Mouse (Mus musculus) limb, embryonic 14.5 days (tissue): ENCODE measurements around the gene Vmn1r152. TPM values are rescaled to one million over a fixed set of nuclear protein-coding genes. Genes with fewer than 3 reads are reported as not detected.
"Not testable (repeated sequence)": the region's sequence is repeated elsewhere in the genome, so short reads cannot be mapped to it uniquely, and the experiment has no call there.

Experiments
- ATAC-seq: fragments of 200-750 bp; cut with Nextera tagmentation; 2 replicates; pipeline ENCODE4 v1.8.0; 2017; ENCODE audit warnings: low read depth, moderate number of reproducible peaks, moderate TSS enrichment; ENCODE audit not compliant: low FRiP score
- DNase-seq: peaks from one replicate; pipeline ENCODE4 v3.0.0-alpha.2; 2015; ENCODE audit warnings: low spot score
- H3K27ac ChIP-seq: fragments of 300-500 bp; sonication (generic); replicated peaks from 2 replicates; pipeline ENCODE4 v1.5.1; 2014; ENCODE audit warnings: low read depth, mild to moderate bottlenecking, low read length, moderate library complexity, mixed read lengths
- H3K27me3 ChIP-seq: fragments of 300-500 bp; sonication (generic); 2 replicates; pipeline ENCODE4 v1.6.1; 2014; ENCODE audit warnings: low read length, mixed read lengths; ENCODE audit not compliant: control insufficient read depth, insufficient read depth
- H3K36me3 ChIP-seq: fragments of 300-500 bp; sonication (generic); 2 replicates; pipeline ENCODE4 v1.6.1; 2014; ENCODE audit warnings: mild to moderate bottlenecking, low read length, moderate library complexity, mixed read lengths; ENCODE audit not compliant: control insufficient read depth, insufficient read depth
- H3K4me1 ChIP-seq: fragments of 300-500 bp; sonication (generic); 2 replicates; pipeline ENCODE4 v1.6.1; 2014; ENCODE audit warnings: antibody characterized with exemption, low read length, mixed read lengths; ENCODE audit not compliant: control insufficient read depth, insufficient read depth
- H3K4me2 ChIP-seq: fragments of 300-500 bp; sonication (generic); replicated peaks from 2 replicates; pipeline ENCODE4 v1.6.1; 2014; ENCODE audit warnings: low read depth, mild to moderate bottlenecking, low read length, moderate library complexity; ENCODE audit not compliant: severe bottlenecking
- H3K4me3 ChIP-seq: fragments of 300-500 bp; sonication (generic); replicated peaks from 2 replicates; pipeline ENCODE4 v1.5.1; 2014; ENCODE audit warnings: low read length
- H3K9ac ChIP-seq: fragments of 300-500 bp; sonication (generic); 2 replicates; pipeline ENCODE4 v1.6.1; 2014; ENCODE audit warnings: mild to moderate bottlenecking, low read depth, low read length, moderate library complexity; ENCODE audit not compliant: severe bottlenecking
- H3K9me3 ChIP-seq: fragments of 300-500 bp; sonication (generic); 2 replicates; pipeline ENCODE4 v1.6.1; 2016; ENCODE audit warnings: low read length; ENCODE audit not compliant: control insufficient read depth
- WGBS: fragments of 180-500 bp; shearing (Covaris S2); extraction: QIAGEN DNeasy Blood & Tissue Kit; methylation state at CpG from one replicate; pipeline ENCODE4 v1.1.7; 2014; 5-methylcytosine and 5-hydroxymethylcytosine counted together
- polyA plus RNA-seq, 2 experiments: library from polyadenylated mRNA; depleted of rRNA in 1 of 2; stranded (reverse) in 1 of 2; unstranded in 1 of 2; fragments of >200 nt; fragmentation: Nextera tagmentation in 1 of 2; extraction: Ambion mirVana in 1 of 2; gene quantifications; 2 replicates each; pipeline versions ENCODE4 v1.2.1 to v1.2.3; 2012 to 2014

The Vmn1r152 gene
- not detected in 2 replicates for polyA plus RNA-seq (2012; rRNA removed)
- not detected in 2 replicates for polyA plus RNA-seq (2014; fragmentation: Nextera tagmentation; extraction: Ambion mirVana)

- not testable (repeated sequence) for H3K27me3 ChIP-seq, H3K4me2 ChIP-seq, H3K4me1 ChIP-seq, H3K9ac ChIP-seq, H3K4me3 ChIP-seq, DNase-seq, H3K27ac ChIP-seq, ATAC-seq, H3K9me3 ChIP-seq, H3K36me3 ChIP-seq
- WGBS = no CpG with 5 or more reads among the region's 3 CpGs
Measured at GRCm38 (mm10) chr7:22522667-22523066, at the start of gene Vmn1r152. Vmn1r152 (plus strand) TSS chr7:22522967.

- H3K9ac ChIP-seq, H3K36me3 ChIP-seq, DNase-seq, H3K4me3 ChIP-seq, H3K27me3 ChIP-seq, H3K9me3 ChIP-seq, H3K4me2 ChIP-seq, H3K27ac ChIP-seq, ATAC-seq, H3K4me1 ChIP-seq: not testable (repeated sequence)
- WGBS = 39% methylated on average over 1 of the region's 3 CpGs
Measured at GRCm38 (mm10) chr7:22499578-22499977, 23.2 kb upstream of the Vmn1r152 start, which contains the start of gene Vmn1r151. Vmn1r151 (minus strand) TSS chr7:22499678.

- WGBS = no CpG with 5 or more reads among the region's 1 CpGs
- H3K9ac ChIP-seq, H3K27ac ChIP-seq, H3K4me1 ChIP-seq, H3K4me2 ChIP-seq, H3K4me3 ChIP-seq, DNase-seq, H3K36me3 ChIP-seq, ATAC-seq, H3K9me3 ChIP-seq, H3K27me3 ChIP-seq: not testable (repeated sequence)
Measured at GRCm38 (mm10) chr7:22534787-22535186, 12.0 kb downstream of the Vmn1r152 start, which contains the start of gene Gm8677. Gm8677 (minus strand) TSS chr7:22534887.

GRCm38 (mm10) chr7:22565243-22565642 is 42.5 kb downstream of the Vmn1r152 start, which contains the start of gene Gm4201:
Gm4201 (minus strand) TSS chr7:22565343.
- not testable (repeated sequence) for H3K9me3 ChIP-seq, DNase-seq, H3K27ac ChIP-seq, H3K27me3 ChIP-seq, H3K36me3 ChIP-seq, H3K4me1 ChIP-seq, ATAC-seq, H3K4me2 ChIP-seq, H3K4me3 ChIP-seq, H3K9ac ChIP-seq
- no CpG with 5 or more reads among the region's 3 CpGs for WGBS

Other genes starting within 250 kb of the Vmn1r152 start
- not detected in 2 replicates for gene Gm4187, start 193.2 kb upstream of the Vmn1r152 start, polyA plus RNA-seq (2012; rRNA removed)
- not detected in 2 replicates for gene Gm4187, start 193.2 kb upstream of the Vmn1r152 start, polyA plus RNA-seq (2014; fragmentation: Nextera tagmentation; extraction: Ambion mirVana)
- gene Gm8660, start 151.9 kb upstream of the Vmn1r152 start, polyA plus RNA-seq (2012; rRNA removed) = not detected in 2 replicates
- gene Gm8660, start 151.9 kb upstream of the Vmn1r152 start, polyA plus RNA-seq (2014; fragmentation: Nextera tagmentation; extraction: Ambion mirVana) = not detected in 2 replicates
- not detected in 2 replicates for gene Vmn1r148, start 109.4 kb upstream of the Vmn1r152 start, polyA plus RNA-seq (2012; rRNA removed)
- gene Vmn1r148, start 109.4 kb upstream of the Vmn1r152 start, polyA plus RNA-seq (2014; fragmentation: Nextera tagmentation; extraction: Ambion mirVana) = not detected in 2 replicates
- gene Vmn1r149, start 84.7 kb upstream of the Vmn1r152 start, polyA plus RNA-seq (2012; rRNA removed) = not detected in 2 replicates
- not detected in 2 replicates for gene Vmn1r149, start 84.7 kb upstream of the Vmn1r152 start, polyA plus RNA-seq (2014; fragmentation: Nextera tagmentation; extraction: Ambion mirVana)
- not detected in 2 replicates for gene Gm10665, start 58.9 kb upstream of the Vmn1r152 start, polyA plus RNA-seq (2012; rRNA removed)
- gene Gm10665, start 58.9 kb upstream of the Vmn1r152 start, polyA plus RNA-seq (2014; fragmentation: Nextera tagmentation; extraction: Ambion mirVana) = not detected in 2 replicates
- not detected in 2 replicates for gene Vmn1r151, start 23.3 kb upstream of the Vmn1r152 start, polyA plus RNA-seq (2012; rRNA removed)
- gene Vmn1r151, start 23.3 kb upstream of the Vmn1r152 start, polyA plus RNA-seq (2014; fragmentation: Nextera tagmentation; extraction: Ambion mirVana) = not detected in 2 replicates
- gene Gm8677, start 11.9 kb downstream of the Vmn1r152 start, polyA plus RNA-seq (2012; rRNA removed) = not detected in 2 replicates
- not detected in 2 replicates for gene Gm8677, start 11.9 kb downstream of the Vmn1r152 start, polyA plus RNA-seq (2014; fragmentation: Nextera tagmentation; extraction: Ambion mirVana)
- not detected in 2 replicates for gene Gm4201, start 42.4 kb downstream of the Vmn1r152 start, polyA plus RNA-seq (2012; rRNA removed)
- gene Gm4201, start 42.4 kb downstream of the Vmn1r152 start, polyA plus RNA-seq (2014; fragmentation: Nextera tagmentation; extraction: Ambion mirVana) = not detected in 2 replicates
- gene Gm4565, start 65.2 kb downstream of the Vmn1r152 start, polyA plus RNA-seq (2012; rRNA removed) = not detected in 2 replicates
- gene Gm4565, start 65.2 kb downstream of the Vmn1r152 start, polyA plus RNA-seq (2014; fragmentation: Nextera tagmentation; extraction: Ambion mirVana) = not detected in 2 replicates
- not detected in 2 replicates for gene Vmn1r155, start 135.1 kb downstream of the Vmn1r152 start, polyA plus RNA-seq (2012; rRNA removed)
- not detected in 2 replicates for gene Vmn1r155, start 135.1 kb downstream of the Vmn1r152 start, polyA plus RNA-seq (2014; fragmentation: Nextera tagmentation; extraction: Ambion mirVana)
- gene Gm8693, start 169.3 kb downstream of the Vmn1r152 start, polyA plus RNA-seq (2012; rRNA removed) = not detected in 2 replicates
- gene Gm8693, start 169.3 kb downstream of the Vmn1r152 start, polyA plus RNA-seq (2014; fragmentation: Nextera tagmentation; extraction: Ambion mirVana) = not detected in 2 replicates
- gene Gm4567, start 196.7 kb downstream of the Vmn1r152 start, polyA plus RNA-seq (2012; rRNA removed) = not detected in 2 replicates
- gene Gm4567, start 196.7 kb downstream of the Vmn1r152 start, polyA plus RNA-seq (2014; fragmentation: Nextera tagmentation; extraction: Ambion mirVana) = not detected in 2 replicates
- gene Vmn1r157, start 238.7 kb downstream of the Vmn1r152 start, polyA plus RNA-seq (2012; rRNA removed) = not detected in 2 replicates
- gene Vmn1r157, start 238.7 kb downstream of the Vmn1r152 start, polyA plus RNA-seq (2014; fragmentation: Nextera tagmentation; extraction: Ambion mirVana) = not detected in 2 replicates